Mouse (Mus musculus): Measurements from ENCODE around the gene Noc2l. TPM values are rescaled to one million over a fixed set of nuclear protein-coding genes. Genes with fewer than 3 reads are reported as not detected.

Noc2l gene
- polyA plus RNA-seq, 1 experiment from 2014 or later = 20.5 TPM

DNA sequence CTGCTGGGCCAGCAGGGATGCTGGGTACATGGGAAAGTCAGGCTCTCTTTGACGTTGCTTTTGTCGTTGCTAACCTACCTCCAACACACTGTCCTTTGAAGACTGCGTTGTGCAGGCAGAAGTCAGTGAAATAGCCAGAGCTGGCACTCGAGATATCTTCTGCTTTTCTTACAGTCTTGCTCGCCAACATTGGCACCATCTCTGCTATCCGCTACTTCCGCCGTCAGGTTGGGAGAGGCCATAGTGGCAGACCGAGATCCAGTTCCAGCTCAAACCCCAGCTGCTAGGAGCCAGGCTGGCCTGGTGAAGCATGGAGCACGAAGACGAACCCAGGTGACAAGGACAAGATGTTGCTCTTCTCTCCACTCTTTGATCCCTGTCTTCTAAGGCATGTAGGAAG lies 15.9 kb upstream of the Noc2l start:
- Histone ChIP-seq H3K4me3 (ENCODE audit: low read depth, low read length) (no peak overlapping the region), H3K4me2 (ENCODE audit: low read depth, low read length) (no peak overlapping the region), H3K9ac (replicated peaks) (no peak overlapping the region), H3K4me1 (ENCODE audit: insufficient read depth) (no peaks in the 10 kb centered on the region), H3K27me3 (ENCODE audit: insufficient read depth, low read length) (no peaks in the 10 kb centered on the region), H3K27ac (ENCODE audit: low read depth) (no peak overlapping the region), H3K9me3 (ENCODE audit: low read length) (no peaks in the 10 kb centered on the region), H3K36me3 (replicated peaks; ENCODE audit: insufficient read depth, low read length) (no peaks in the 10 kb centered on the region)
- no peak for TF ChIP-seq EP300 (IDR thresholded peaks at IDR 0.05; ENCODE audit: low read depth)
- no peak for TF ChIP-seq CTCF (IDR thresholded peaks at IDR 0.05; ENCODE audit: low read depth)
- WGBS (ENCODE audit: insufficient replicate concordance) = 79% methylated on average over 11 of the region's 11 CpGs
- no peak for DNase-seq
- ATAC-seq = no peak

DNA sequence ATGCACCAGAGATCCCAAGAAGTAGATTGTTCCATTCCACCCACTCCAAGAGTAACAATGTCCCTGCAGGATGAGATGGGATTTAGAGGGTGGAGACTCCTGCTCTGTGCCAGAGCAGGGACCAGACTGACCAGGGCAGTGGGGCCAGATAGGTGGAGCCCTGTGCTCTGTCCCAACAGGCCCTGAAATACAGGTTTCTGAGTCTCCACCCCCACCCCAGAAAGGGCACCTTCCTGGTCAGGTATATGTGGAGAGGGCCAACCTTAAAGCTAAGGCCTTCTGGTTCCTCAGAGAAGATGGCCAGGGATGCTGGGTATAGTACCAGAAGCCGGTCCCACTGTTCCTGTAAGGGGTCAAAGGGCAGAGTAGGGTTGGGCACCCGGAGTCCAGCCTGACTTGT lies 11.5 kb upstream of the Noc2l start:
- Histone ChIP-seq H3K4me1 (ENCODE audit: insufficient read depth) (peaks cover 5% of the 10 kb centered on the region), H3K9ac (replicated peaks) (no peak overlapping the region), H3K36me3 (replicated peaks; ENCODE audit: insufficient read depth, low read length) (peaks cover 3% of the 10 kb centered on the region), H3K9me3 (ENCODE audit: low read length) (no peaks in the 10 kb centered on the region), H3K4me2 (ENCODE audit: low read depth, low read length) (no peak overlapping the region), H3K27me3 (ENCODE audit: insufficient read depth, low read length) (no peaks in the 10 kb centered on the region), H3K4me3 (ENCODE audit: low read depth, low read length) (no peak overlapping the region), H3K27ac (ENCODE audit: low read depth) (no peak overlapping the region)
- no peak for ATAC-seq
- WGBS (ENCODE audit: insufficient replicate concordance) = 87% methylated on average over 2 of the region's 2 CpGs
- no peak for DNase-seq
- TF ChIP-seq EP300 (IDR thresholded peaks at IDR 0.05; ENCODE audit: low read depth) = no peak
- TF ChIP-seq CTCF (IDR thresholded peaks at IDR 0.05; ENCODE audit: low read depth) = no peak

DNA sequence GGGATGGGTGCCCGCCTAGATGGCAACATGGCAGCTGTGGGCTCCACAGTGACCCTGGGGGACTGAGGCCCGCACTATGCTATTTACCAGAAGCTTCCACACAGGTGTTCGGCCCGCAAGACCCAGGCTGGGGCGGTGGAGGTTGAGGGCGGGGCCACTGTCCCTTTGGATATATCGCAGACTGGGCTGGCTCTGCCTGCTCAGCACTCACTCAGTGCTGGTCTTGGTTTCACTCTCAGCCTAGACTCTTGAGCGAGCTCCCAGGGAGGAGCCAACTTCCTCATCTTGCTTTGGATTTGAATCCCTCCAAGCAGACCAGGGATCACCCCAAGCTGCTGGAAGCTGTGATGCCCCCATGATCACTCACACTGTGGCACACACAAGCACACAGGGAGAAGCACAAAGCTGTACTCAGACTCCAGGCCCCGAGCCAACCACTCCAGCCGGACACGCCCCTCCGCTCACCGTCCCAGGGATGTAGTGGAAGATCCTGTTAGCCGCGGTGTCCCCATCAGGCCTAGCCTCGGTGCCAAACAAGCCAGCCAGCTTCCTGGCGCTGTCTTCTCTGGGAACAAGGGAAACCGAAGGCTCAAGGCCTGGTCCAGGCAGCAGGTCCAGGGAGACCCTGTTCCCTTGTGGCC lies 7.9 kb upstream of the Noc2l start:
- no peak overlapping the region for H3K27ac ChIP-seq (ENCODE audit: low read depth)
- H3K9me3 ChIP-seq (ENCODE audit: low read length) = no peaks in the 10 kb centered on the region
- H3K4me1 ChIP-seq (ENCODE audit: insufficient read depth) = peaks cover 5% of the 10 kb centered on the region
- no peak overlapping the region for H3K9ac ChIP-seq (replicated peaks)
- H3K36me3 ChIP-seq (replicated peaks; ENCODE audit: insufficient read depth, low read length) = peaks cover 24% of the 10 kb centered on the region
- peak overlapping the region; percentile 27; the same call in 1 of the 2 replicates for H3K4me2 ChIP-seq (ENCODE audit: low read depth, low read length)
- DNase-seq (no peak), ATAC-seq (0 out of 2 replicates have a peak, but pooled peaks have one; percentile 16)
- no peak for TF ChIP-seq CTCF (IDR thresholded peaks at IDR 0.05; ENCODE audit: low read depth)
- no peak for TF ChIP-seq EP300 (IDR thresholded peaks at IDR 0.05; ENCODE audit: low read depth)
- no peak overlapping the region for H3K4me3 ChIP-seq (ENCODE audit: low read depth, low read length)
- H3K27me3 ChIP-seq (ENCODE audit: insufficient read depth, low read length) = no peaks in the 10 kb centered on the region
- 58% methylated on average over 18 of the region's 18 CpGs for WGBS (ENCODE audit: insufficient replicate concordance)

DNA sequence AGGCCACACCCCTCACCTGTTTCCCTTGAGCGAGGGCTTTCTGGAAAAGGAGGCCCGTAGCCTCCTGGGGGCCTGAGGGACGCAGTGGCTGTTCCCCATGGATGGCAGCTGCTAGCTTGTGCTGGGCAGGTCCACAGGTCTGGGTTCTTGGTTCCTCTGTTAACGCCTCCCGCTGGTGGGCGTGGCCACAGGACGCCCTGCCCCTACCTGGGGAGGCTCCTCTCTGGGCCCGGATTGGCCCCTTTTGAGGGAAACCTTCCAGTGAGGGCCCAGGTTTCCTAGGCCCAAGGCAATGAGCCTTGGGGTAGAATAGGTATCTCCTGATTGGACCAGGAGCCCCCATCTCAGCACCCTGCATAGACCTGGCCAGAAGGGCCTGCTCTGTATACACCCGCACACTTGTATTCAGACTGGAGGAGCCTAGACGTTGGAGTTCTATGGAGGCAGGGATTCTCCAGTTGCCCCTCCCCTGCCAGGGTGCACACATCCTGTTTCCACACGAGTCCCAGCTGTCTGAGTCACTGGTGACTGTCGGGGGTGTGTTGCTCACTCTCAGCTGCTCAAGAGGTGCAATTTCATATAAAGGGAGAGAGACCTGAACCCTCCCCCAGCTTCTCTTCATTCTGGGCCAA lies 7.3 kb upstream of the Noc2l start:
- Histone ChIP-seq H3K4me3 (ENCODE audit: low read depth, low read length) (no peak overlapping the region), H3K27ac (ENCODE audit: low read depth) (no peak overlapping the region), H3K9me3 (ENCODE audit: low read length) (no peaks in the 10 kb centered on the region), H3K4me1 (ENCODE audit: insufficient read depth) (peaks cover 5% of the 10 kb centered on the region), H3K36me3 (replicated peaks; ENCODE audit: insufficient read depth, low read length) (peaks cover 24% of the 10 kb centered on the region), H3K4me2 (ENCODE audit: low read depth, low read length) (peak overlapping the region; percentile 27; the same call in 1 of the 2 replicates), H3K9ac (replicated peaks) (no peak overlapping the region), H3K27me3 (ENCODE audit: insufficient read depth, low read length) (no peaks in the 10 kb centered on the region)
- WGBS (ENCODE audit: insufficient replicate concordance) = 34% methylated on average over 12 of the region's 12 CpGs
- ATAC-seq = peak; percentile 36; the same call in 1 of the 2 replicates
- TF ChIP-seq EP300 (IDR thresholded peaks at IDR 0.05; ENCODE audit: low read depth) (no peak), CTCF (IDR thresholded peaks at IDR 0.05; ENCODE audit: low read depth) (no peak)
- no peak for DNase-seq

DNA sequence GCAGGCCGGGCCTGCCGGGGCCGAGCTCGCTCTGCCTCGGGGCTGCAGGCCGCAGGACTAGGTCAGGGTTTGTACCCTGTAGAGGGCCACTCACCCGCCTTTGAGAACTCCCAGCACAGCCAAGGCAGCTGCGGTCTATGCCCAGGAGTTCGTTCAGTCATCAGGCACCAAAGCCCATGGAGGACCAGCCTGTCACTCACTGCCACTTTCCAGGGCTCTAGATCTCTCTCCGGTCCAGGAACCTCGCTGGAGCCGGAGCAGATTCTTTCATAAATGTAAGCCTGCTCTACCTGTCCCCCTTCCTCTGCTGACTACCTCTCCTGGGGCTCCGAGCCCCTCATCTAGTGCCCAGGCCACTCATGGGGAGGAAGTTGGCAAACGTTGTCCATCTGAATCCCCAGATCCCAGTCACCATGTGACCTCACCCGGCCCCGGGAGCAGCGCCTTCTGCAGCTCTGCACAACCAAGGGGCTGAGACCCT lies 1.7 kb upstream of the Noc2l start:
- Histone ChIP-seq H3K9me3 (ENCODE audit: low read length) (no peaks in the 10 kb centered on the region), H3K4me2 (ENCODE audit: low read depth, low read length) (peak overlapping the region; percentile 99), H3K4me1 (ENCODE audit: insufficient read depth) (peaks cover 12% of the 10 kb centered on the region), H3K27ac (ENCODE audit: low read depth) (no peak overlapping the region), H3K27me3 (ENCODE audit: insufficient read depth, low read length) (no peaks in the 10 kb centered on the region), H3K36me3 (replicated peaks; ENCODE audit: insufficient read depth, low read length) (peaks cover 28% of the 10 kb centered on the region), H3K9ac (replicated peaks) (peak overlapping the region; percentile 58), H3K4me3 (ENCODE audit: low read depth, low read length) (peak overlapping the region; percentile 92)
- TF ChIP-seq EP300 (IDR thresholded peaks at IDR 0.05; ENCODE audit: low read depth) (no peak), CTCF (IDR thresholded peaks at IDR 0.05; ENCODE audit: low read depth) (no peak)
- DNase-seq (no peak), ATAC-seq (no peak)
- WGBS (ENCODE audit: insufficient replicate concordance) = 18% methylated on average over 17 of the region's 17 CpGs

DNA sequence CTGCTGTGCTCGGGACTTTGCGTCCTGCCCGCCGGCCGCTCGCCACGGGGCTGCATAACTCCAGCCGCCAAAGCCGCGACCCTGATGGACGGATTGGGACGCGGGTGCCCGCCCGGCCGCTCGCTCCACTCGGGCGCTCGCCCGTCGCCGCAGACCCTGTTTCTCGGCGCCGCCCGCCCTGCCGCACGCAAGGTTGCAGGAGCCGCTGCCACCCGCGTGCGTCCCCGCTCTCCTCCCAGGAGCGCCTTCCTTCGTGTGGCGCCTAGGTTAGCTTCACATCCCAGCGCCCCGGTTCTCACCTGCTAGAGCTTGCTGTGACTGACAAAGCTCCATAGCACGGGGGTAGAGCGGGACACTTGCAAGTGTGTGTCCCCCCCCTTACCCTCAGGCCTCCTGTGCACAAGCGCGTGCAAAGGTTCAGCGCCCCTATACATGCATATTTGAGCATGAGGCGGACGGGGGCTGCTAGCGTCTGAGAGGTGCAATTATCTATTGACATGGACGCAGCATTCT lies 1.1 kb upstream of the Noc2l start, which contains the start of gene Plekhn1:
TSS of gene Plekhn1 (minus strand) at position 157 of the 513 bp plus-strand sequence.
- ATAC-seq (peak; percentile 22), DNase-seq (peak; percentile 77)
- peaks cover 31% of the 10 kb centered on the region for H3K36me3 ChIP-seq (replicated peaks; ENCODE audit: insufficient read depth, low read length)
- TF ChIP-seq EP300 (IDR thresholded peaks at IDR 0.05; ENCODE audit: low read depth) (no peak), CTCF (IDR thresholded peaks at IDR 0.05; ENCODE audit: low read depth) (no peak)
- no peaks in the 10 kb centered on the region for H3K9me3 ChIP-seq (ENCODE audit: low read length)
- peak within 1 kb of the TSS; percentile 99 for H3K4me2 ChIP-seq (ENCODE audit: low read depth, low read length)
- no peaks in the 10 kb centered on the region for H3K27me3 ChIP-seq (ENCODE audit: insufficient read depth, low read length)
- peak within 1 kb of the TSS; percentile 95 for H3K27ac ChIP-seq (ENCODE audit: low read depth)
- under 1% methylated on average over 19 of the region's 48 CpGs for WGBS (ENCODE audit: insufficient replicate concordance)
- peak within 1 kb of the TSS; percentile 92 for H3K4me3 ChIP-seq (ENCODE audit: low read depth, low read length)
- peaks cover 12% of the 10 kb centered on the region for H3K4me1 ChIP-seq (ENCODE audit: insufficient read depth)
- H3K9ac ChIP-seq (replicated peaks) = peak within 1 kb of the TSS; percentile 80

Measured in liver, postnatal 0 days (tissue).